Mouse (Mus musculus) CH12.LX (cell line): ENCODE measurements at regions not wholly inside any gene's neighbourhood (a gene's known extent, or its start where the extent isn't known, plus 50 kb on each side); places are given as distances from the start of the nearest gene placed in this dataset.

Experiments used
- DNase-seq: peaks from one replicate; pipeline ENCODE4 v3.0.0-alpha.2; 2013; ENCODE audit errors: extremely low read depth
- H3K27ac ChIP-seq: 2 replicates; pipeline ENCODE4 v1.5.1; 2012; ENCODE audit warnings: low read depth, mild to moderate bottlenecking, control low read depth, moderate library complexity; ENCODE audit not compliant: insufficient read depth
- H3K27me3 ChIP-seq: replicated peaks from 2 replicates; pipeline ENCODE3; 2012; ENCODE audit warnings: inconsistent platforms
- H3K36me3 ChIP-seq, 2 experiments: replicated peaks in 1 of 2; 2 replicates each; pipeline versions ENCODE3 to v1.6.1; 2012; ENCODE audit warnings: inconsistent platforms in 1 of 2, low read length in 1 of 2, mild to moderate bottlenecking in 1 of 2, mixed read lengths in 1 of 2, moderate library complexity in 1 of 2; ENCODE audit not compliant: control insufficient read depth in 1 of 2, insufficient read depth in 1 of 2
- H3K4me1 ChIP-seq, 2 experiments: 2 replicates each; pipeline ENCODE4 v1.6.1; 2012; ENCODE audit warnings: inconsistent platforms in 1 of 2, moderate library complexity in 1 of 2; ENCODE audit not compliant: insufficient read depth in 2 of 2, control insufficient read depth in 1 of 2
- H3K4me2 ChIP-seq: 2 replicates; pipeline ENCODE4 v1.6.1; 2012; ENCODE audit warnings: low read depth, mild to moderate bottlenecking, control low read depth; ENCODE audit not compliant: poor library complexity, insufficient read depth, severe bottlenecking
- H3K4me3 ChIP-seq, 3 experiments: fragments of 150-350 bp in 1 of 3; sonication (generic) in 1 of 3; replicated peaks in 1 of 3; 2 replicates each; pipeline versions ENCODE3 to v1.5.1; 2011 to 2012; ENCODE audit warnings: low read depth in 2 of 3, low read length in 2 of 3, mild to moderate bottlenecking in 2 of 3, moderate library complexity in 2 of 3, control low read depth in 1 of 3, improper control_type of control experiment in 1 of 3, inconsistent platforms in 1 of 3, mixed read lengths in 1 of 3; ENCODE audit not compliant: poor library complexity in 1 of 3
- H3K79me2 ChIP-seq: replicated peaks from 2 replicates; pipeline ENCODE4 v1.6.1; 2012; ENCODE audit warnings: mild to moderate bottlenecking, moderate library complexity; ENCODE audit not compliant: control insufficient read depth, poor library complexity, insufficient read depth, severe bottlenecking; ENCODE audit errors: extremely low read depth
- H3K9ac ChIP-seq: 2 replicates; pipeline ENCODE4 v1.6.1; 2012; ENCODE audit warnings: low read depth, mild to moderate bottlenecking, control low read depth, moderate library complexity; ENCODE audit not compliant: insufficient read depth
- H3K9me3 ChIP-seq: replicated peaks from 2 replicates; pipeline ENCODE3; 2012; ENCODE audit warnings: low read length, inconsistent platforms, mixed read lengths
- CHD1 ChIP-seq: IDR thresholded peaks from 2 replicates; pipeline ENCODE4 v1.6.1; 2012; ENCODE audit warnings: low read depth, low read length, improper control_type of control experiment, inconsistent platforms
- CTCF ChIP-seq, 2 experiments: IDR thresholded peaks in 1 of 2; conservative IDR thresholded peaks in 1 of 2; 2 replicates each; pipeline ENCODE4 v1.5.1; 2011 to 2012; ENCODE audit warnings: low read depth in 2 of 2, low read length in 2 of 2, improper control_type of control experiment in 1 of 2, inconsistent platforms in 1 of 2, mild to moderate bottlenecking in 1 of 2, moderate library complexity in 1 of 2
- E2F4 ChIP-seq: IDR thresholded peaks from 2 replicates; pipeline ENCODE4 v1.6.1; 2011; ENCODE audit warnings: low read depth, low read length, improper control_type of control experiment; ENCODE audit not compliant: insufficient replicate concordance
- ELF1 ChIP-seq: IDR thresholded peaks from 2 replicates; pipeline ENCODE4 v1.6.1; 2014; ENCODE audit warnings: low read depth, mild to moderate bottlenecking, inconsistent platforms, low read length, improper control_type of control experiment
- EP300 ChIP-seq: IDR thresholded peaks from 2 replicates; pipeline ENCODE4 v1.6.1; 2011; ENCODE audit warnings: low read length, improper control_type of control experiment
- ETS1 ChIP-seq: conservative IDR thresholded peaks from 2 replicates; pipeline ENCODE4 v1.6.1; 2012; ENCODE audit warnings: low read depth, mild to moderate bottlenecking, inconsistent platforms, low read length, improper control_type of control experiment, moderate library complexity
- GABPA ChIP-seq: IDR thresholded peaks from 2 replicates; pipeline ENCODE4 v1.6.1; 2012; ENCODE audit warnings: low read depth, low read length, improper control_type of control experiment, inconsistent platforms; ENCODE audit not compliant: insufficient replicate concordance
- HCFC1 ChIP-seq: IDR thresholded peaks from 2 replicates; pipeline ENCODE4 v1.6.1; 2012; ENCODE audit warnings: low read depth, mild to moderate bottlenecking, inconsistent platforms, low read length, improper control_type of control experiment
- IRF4 ChIP-seq: IDR thresholded peaks from 2 replicates; pipeline ENCODE4 v1.6.1; 2014; ENCODE audit warnings: low read depth, mild to moderate bottlenecking, inconsistent platforms, low read length, improper control_type of control experiment
- JUN ChIP-seq: IDR thresholded peaks from 2 replicates; pipeline ENCODE4 v1.6.1; 2011; ENCODE audit warnings: low read depth, mild to moderate bottlenecking, low read length, improper control_type of control experiment, moderate library complexity; ENCODE audit not compliant: insufficient read depth
- JUND ChIP-seq: conservative IDR thresholded peaks from 2 replicates; pipeline ENCODE4 v1.6.1; 2011; ENCODE audit warnings: low read depth, low read length, improper control_type of control experiment
- KAT2A ChIP-seq: IDR thresholded peaks from 2 replicates; pipeline ENCODE4 v1.6.1; 2012; ENCODE audit warnings: low read length, improper control_type of control experiment, inconsistent platforms; ENCODE audit not compliant: insufficient replicate concordance
- MAX ChIP-seq: IDR thresholded peaks from 2 replicates; pipeline ENCODE4 v1.6.1; 2011; ENCODE audit warnings: low read length, improper control_type of control experiment
- MXI1 ChIP-seq: IDR thresholded peaks from 2 replicates; pipeline ENCODE4 v1.6.1; 2011; ENCODE audit warnings: mild to moderate bottlenecking, low read depth, low read length, improper control_type of control experiment
- MYC ChIP-seq: IDR thresholded peaks from 2 replicates; pipeline ENCODE4 v1.6.1; 2011; ENCODE audit warnings: low read depth, mild to moderate bottlenecking, improper control_type of control experiment, low read length
- NRF1 ChIP-seq: IDR thresholded peaks from 2 replicates; pipeline ENCODE4 v1.6.1; 2014; ENCODE audit warnings: low read depth, mild to moderate bottlenecking, inconsistent platforms, low read length, improper control_type of control experiment, moderate library complexity
- PAX5 ChIP-seq: IDR thresholded peaks from 2 replicates; pipeline ENCODE4 v1.6.1; 2012; ENCODE audit warnings: low read length, inconsistent platforms, mixed read lengths
- POLR2AphosphoS2 ChIP-seq: IDR thresholded peaks from 2 replicates; pipeline ENCODE4 v1.6.1; 2011; ENCODE audit warnings: low read depth, low read length, improper control_type of control experiment
- RAD21 ChIP-seq: IDR thresholded peaks from 2 replicates; pipeline ENCODE4 v1.6.1; 2011; ENCODE audit warnings: low read depth, mild to moderate bottlenecking, low read length, improper control_type of control experiment, moderate library complexity
- TBP ChIP-seq: conservative IDR thresholded peaks from 2 replicates; pipeline ENCODE4 v1.6.1; 2011; ENCODE audit warnings: low read depth, low read length, improper control_type of control experiment
- TCF12 ChIP-seq: IDR thresholded peaks from 2 replicates; pipeline ENCODE4 v1.6.1; 2014; ENCODE audit warnings: low read depth, mild to moderate bottlenecking, inconsistent platforms, low read length, improper control_type of control experiment
- USF1 ChIP-seq: IDR thresholded peaks from 2 replicates; pipeline ENCODE4 v1.6.1; 2014; ENCODE audit warnings: low read depth, mild to moderate bottlenecking, inconsistent platforms, low read length, improper control_type of control experiment
- USF2 ChIP-seq: conservative IDR thresholded peaks from 2 replicates; pipeline ENCODE4 v1.6.1; 2011; ENCODE audit warnings: low read depth, low read length, improper control_type of control experiment
- ZC3H11A ChIP-seq: IDR thresholded peaks from 2 replicates; pipeline ENCODE4 v1.6.1; 2012; ENCODE audit warnings: low read depth, mild to moderate bottlenecking, inconsistent platforms, low read length, improper control_type of control experiment
- ZKSCAN1 ChIP-seq: IDR thresholded peaks from 2 replicates; pipeline ENCODE4 v1.6.1; 2012; ENCODE audit warnings: low read depth, inconsistent platforms, low read length, improper control_type of control experiment, borderline replicate concordance
- ZNF384 ChIP-seq: IDR thresholded peaks from 2 replicates; pipeline ENCODE4 v1.6.1; 2012; ENCODE audit warnings: low read depth, low read length, improper control_type of control experiment, inconsistent platforms
- dilution Hi-C: fragments of 300-500 bp; cut with MboI; formaldehyde crosslinking; loops from 2 replicates; pipeline ENCODE4 v1.14.3; 2020; ENCODE audit warnings: low sequenced_read_pairs; ENCODE audit not compliant: extremely low pct_unique_long_range_greater_than_20kb, extremely low pct_ligation_motif_present
- in situ Hi-C: fragments of 300-500 bp; cut with MboI; formaldehyde crosslinking; loops from 3 replicates; pipeline ENCODE4 v1.14.3; 2019; ENCODE audit warnings: low sequenced_read_pairs, low pct_ligation_motif_present, low pct_unique_long_range_greater_than_20kb, mixed read lengths

DNA sequence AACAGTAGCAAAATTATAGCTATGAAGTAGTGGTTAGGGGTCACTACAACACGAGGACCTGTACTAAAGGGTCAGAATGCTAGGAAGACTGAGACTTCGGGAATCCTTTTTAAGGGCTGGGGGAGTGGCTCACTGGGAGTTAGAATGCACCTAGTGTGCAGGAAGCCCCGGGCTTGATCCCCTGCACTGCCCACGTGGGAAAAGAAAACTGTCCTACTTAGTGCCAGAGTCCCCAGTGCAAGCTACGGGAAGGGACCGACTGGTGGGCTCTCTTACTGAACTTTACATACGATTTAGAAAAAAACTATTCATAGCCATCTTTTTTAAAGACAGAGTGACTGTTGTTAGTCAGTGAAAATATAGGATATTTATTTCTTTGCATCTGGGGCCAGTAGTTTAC is 252.5 kb downstream of the Hhipl2 start:
- TF ChIP-seq TBP, result no peak
- Histone ChIP-seq H3K27ac (no peak overlapping the region), H3K36me3 (no peaks in the 10 kb centered on the region), H3K4me3 (no peak overlapping the region), H3K79me2 (no peaks in the 10 kb centered on the region), H3K27me3 (no peaks in the 10 kb centered on the region), H3K9me3 (peaks cover 4% of the 10 kb centered on the region), H3K4me2 (no peak overlapping the region), H3K9ac (no peak overlapping the region), H3K4me1 (peaks cover 0 to 6% of the 10 kb centered on the region in 2 experiments; a peak in 2 of 4 replicates)
- DNase-seq, result no peak
- in situ Hi-C loops, result loop anchor here (25.0 kb wide), 1 partner anchor 367 kb away; the partner anchor contains the start of gene 1700056E22Rik
- dilution Hi-C loops, result no loop called here

DNA sequence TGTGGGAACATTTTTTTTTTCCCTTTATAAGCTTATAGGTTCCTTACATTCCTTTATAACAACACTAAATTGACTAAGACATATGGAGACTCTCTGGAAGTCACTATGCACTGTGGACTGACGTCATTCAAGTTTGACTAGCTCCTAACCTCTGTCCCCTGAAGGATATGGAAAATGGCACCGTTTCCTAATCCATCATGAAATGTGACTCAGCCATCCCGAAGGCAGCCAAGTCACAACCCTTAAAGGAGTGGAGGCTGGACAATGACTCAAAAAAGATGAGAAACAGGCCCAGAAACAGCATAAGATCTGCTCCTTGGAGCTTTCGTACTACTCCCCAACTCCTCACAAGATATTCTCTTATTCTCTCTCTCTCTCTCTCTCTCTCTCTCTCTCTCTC is 253.5 kb downstream of the Hhipl2 start:
- H3K4me2 ChIP-seq, result no peak overlapping the region
- in situ Hi-C loops, result loop anchor here (25.0 kb wide), 1 partner anchor 366 kb away; the partner anchor contains the start of gene 1700056E22Rik
- no peak for DNase-seq

DNA sequence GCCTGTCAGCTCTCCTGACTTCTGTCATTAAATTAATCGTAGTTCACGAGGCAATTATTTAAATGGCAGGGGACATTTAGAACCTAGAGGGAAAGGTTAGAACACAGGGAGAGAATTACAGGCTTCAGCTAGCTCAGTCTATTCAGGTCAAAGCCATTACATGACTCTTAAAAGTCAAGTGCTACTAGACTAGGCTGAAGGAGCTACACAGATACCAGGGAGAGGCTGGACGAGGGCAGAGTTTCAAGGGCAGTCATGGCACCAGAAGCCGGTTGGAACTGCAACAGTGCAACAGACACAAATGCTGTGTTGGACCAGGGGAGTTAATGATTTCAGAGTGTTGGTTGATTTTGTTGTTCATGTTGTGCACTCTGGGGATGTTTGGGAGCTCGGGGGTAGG is 254.5 kb downstream of the Hhipl2 start:
- H3K27me3 ChIP-seq, result no peaks in the 10 kb centered on the region
- no peak overlapping the region for H3K27ac ChIP-seq
- in situ Hi-C loops, result loop anchor here (25.0 kb wide), 1 partner anchor 365 kb away; the partner anchor contains the start of gene 1700056E22Rik
- no peak overlapping the region for H3K4me2 ChIP-seq
- no peak overlapping the region for H3K9ac ChIP-seq
- peaks cover 6 to 14% of the 10 kb centered on the region in 2 experiments; a peak in 3 of 4 replicates for H3K4me1 ChIP-seq
- dilution Hi-C loops, result no loop called here
- no peaks in the 10 kb centered on the region for H3K79me2 ChIP-seq
- H3K4me3 ChIP-seq, result no peak overlapping the region
- H3K9me3 ChIP-seq, result no peaks in the 10 kb centered on the region
- H3K36me3 ChIP-seq, result no peaks in the 10 kb centered on the region
- no peak for DNase-seq
- TF ChIP-seq GABPA (no peak), ELF1 (no peak), RAD21 (no peak), MAX (no peak), CTCF (conservative IDR thresholded peaks at IDR 0.05 in 1 of 2, IDR thresholded peaks at IDR 0.05 in 1 of 2; ENCODE audit: low read depth in 2 of 2, low read length in 2 of 2) (no peak), HCFC1 (no peak), JUN (no peak), TCF12 (no peak), E2F4 (no peak), CHD1 (no peak), USF1 (no peak), NRF1 (no peak), MYC (no peak), ZNF384 (no peak)

More for the DNA sequence above, 253.5 kb downstream of the Hhipl2 start:
- Histone ChIP-seq H3K4me1 (peaks cover under 1 to 6% of the 10 kb centered on the region in 2 experiments; a peak in 3 of 4 replicates), H3K27me3 (no peaks in the 10 kb centered on the region), H3K79me2 (no peaks in the 10 kb centered on the region), H3K4me3 (no peak overlapping the region), H3K27ac (no peak overlapping the region)
- dilution Hi-C loops, result no loop called here
- TF ChIP-seq HCFC1 (no peak), ZNF384 (no peak), USF1 (no peak), MAX (no peak), MXI1 (no peak), KAT2A (no peak), ZC3H11A (no peak), PAX5 (no peak), JUND (no peak), MYC (no peak), ELF1 (no peak), ZKSCAN1 (no peak), GABPA (no peak), TCF12 (no peak), EP300 (no peak), IRF4 (no peak), ETS1 (no peak), POLR2AphosphoS2 (no peak), USF2 (no peak)
- TF ChIP-seq, all 38 proteins: peak for 0
- peaks cover 4% of the 10 kb centered on the region for H3K9me3 ChIP-seq
- no peaks in the 10 kb centered on the region for H3K36me3 ChIP-seq
- H3K9ac ChIP-seq, result no peak overlapping the region
